Mouse (Mus musculus): ENCODE results near the gene Zbtb20.

Zbtb20 gene

GRCm38 (mm10) chr16:43303245-43304197 lies 427.8 kb downstream of the Zbtb20 start:
- DNase-seq, result no peak

- DNase-seq, result no peak
Observed at GRCm38 (mm10) chr16:43309968-43310431, 434.3 kb downstream of the Zbtb20 start.

GRCm38 (mm10) chr16:43324009-43324408 lies 448.3 kb downstream of the Zbtb20 start:
- no peak for DNase-seq

- no peak for DNase-seq
Observed at GRCm38 (mm10) chr16:43328221-43328620, 452.5 kb downstream of the Zbtb20 start.

- no peak for DNase-seq
Observed at GRCm38 (mm10) chr16:43330206-43330605, 454.5 kb downstream of the Zbtb20 start.

- no peak for DNase-seq
Observed at GRCm38 (mm10) chr16:43331440-43331839, 455.8 kb downstream of the Zbtb20 start.

GRCm38 (mm10) chr16:43332734-43333133 lies 457.1 kb downstream of the Zbtb20 start:
- DNase-seq, result no peak

GRCm38 (mm10) chr16:43333265-43333664 lies 457.6 kb downstream of the Zbtb20 start:
- DNase-seq, result no peak

- DNase-seq, result no peak
Observed at GRCm38 (mm10) chr16:43334411-43335150, 458.9 kb downstream of the Zbtb20 start.

- DNase-seq, result no peak
Observed at GRCm38 (mm10) chr16:43335151-43335823, 459.6 kb downstream of the Zbtb20 start.

GRCm38 (mm10) chr16:43335824-43336215 lies 460.1 kb downstream of the Zbtb20 start:
- DNase-seq, result no peak

- no peak for DNase-seq
Observed at GRCm38 (mm10) chr16:43340712-43341111, 465.0 kb downstream of the Zbtb20 start.

- DNase-seq, result no peak
Observed at GRCm38 (mm10) chr16:43341916-43342455, 466.3 kb downstream of the Zbtb20 start.

GRCm38 (mm10) chr16:43346094-43346493 lies 470.4 kb downstream of the Zbtb20 start:
- DNase-seq, result no peak

- no peak for DNase-seq
Observed at GRCm38 (mm10) chr16:43355776-43356645, 480.3 kb downstream of the Zbtb20 start.

- DNase-seq, result no peak
Observed at GRCm38 (mm10) chr16:43359546-43359945, 483.9 kb downstream of the Zbtb20 start.

GRCm38 (mm10) chr16:43360112-43360511 lies 484.4 kb downstream of the Zbtb20 start:
- DNase-seq, result no peak

- DNase-seq, result no peak
Observed at GRCm38 (mm10) chr16:43360838-43361480, 485.3 kb downstream of the Zbtb20 start.

- no peak for DNase-seq
Observed at GRCm38 (mm10) chr16:43362651-43363300, 487.1 kb downstream of the Zbtb20 start.

GRCm38 (mm10) chr16:43363316-43363715 lies 487.6 kb downstream of the Zbtb20 start:
- DNase-seq, result no peak

All from thymus, postnatal 36 days (tissue).